Mouse (Mus musculus) myocyte (in vitro differentiated cells): ENCODE measurements around the gene Mtcl1. TPM values are rescaled to one million over a fixed set of nuclear protein-coding genes. Genes with fewer than 3 reads are reported as not detected.

ENCODE experiments used
- H3K27me3 ChIP-seq: one replicate; pipeline ENCODE4 v1.6.1; 2011; ENCODE audit not compliant: control insufficient read depth, insufficient read depth, insufficient read length
- H3K36me3 ChIP-seq: one replicate; pipeline ENCODE4 v1.6.1; 2011; ENCODE audit not compliant: control insufficient read depth, insufficient read depth
- H3K4me2 ChIP-seq: one replicate; pipeline ENCODE4 v1.6.1; 2011; ENCODE audit warnings: low read depth, control low read depth
- H3K4me3 ChIP-seq: one replicate; pipeline ENCODE4 v1.5.1; 2011; ENCODE audit warnings: mild to moderate bottlenecking, control low read depth, moderate library complexity
- H3K79me2 ChIP-seq: one replicate; pipeline ENCODE4 v1.6.1; 2011; ENCODE audit not compliant: control insufficient read depth, insufficient read depth
- H3ac ChIP-seq: one replicate; pipeline ENCODE4 v1.6.1; 2011; ENCODE audit not compliant: control insufficient read depth, insufficient read length
- CEBPB ChIP-seq: IDR thresholded peaks from 2 replicates; pipeline ENCODE4 v1.6.1; 2011; ENCODE audit warnings: mild to moderate bottlenecking, moderate library complexity; ENCODE audit not compliant: poor library complexity, insufficient read depth, severe bottlenecking
- E2F4 ChIP-seq: IDR thresholded peaks from one replicate; pipeline ENCODE4 v1.6.1; 2011; ENCODE audit warnings: mild to moderate bottlenecking, control low read depth, moderate library complexity; ENCODE audit not compliant: insufficient read depth
- MAX ChIP-seq: IDR thresholded peaks from one replicate; pipeline ENCODE4 v1.6.1; 2011; ENCODE audit warnings: low read depth, mild to moderate bottlenecking, control low read depth
- MYOD1 ChIP-seq, 3 experiments: IDR thresholded peaks; one replicate each; pipeline ENCODE4 v1.6.1; 2011; ENCODE audit warnings: control low read depth in 2 of 3, low read depth in 2 of 3, mild to moderate bottlenecking in 2 of 3, moderate library complexity in 1 of 3; ENCODE audit not compliant: insufficient read length in 2 of 3, control insufficient read depth in 1 of 3
- MYOG ChIP-seq, 3 experiments: IDR thresholded peaks; one replicate each; pipeline ENCODE4 v1.6.1; 2011; ENCODE audit warnings: control low read depth in 2 of 3, low read depth in 2 of 3, mild to moderate bottlenecking in 2 of 3; ENCODE audit not compliant: insufficient read length in 2 of 3, control insufficient read depth in 1 of 3, insufficient read depth in 1 of 3
- POLR2A ChIP-seq: IDR thresholded peaks from one replicate; pipeline ENCODE4 v1.6.1; 2011; ENCODE audit warnings: low read depth, mild to moderate bottlenecking, control low read depth, moderate library complexity; ENCODE audit not compliant: insufficient read length
- POLR2AphosphoS2 ChIP-seq: IDR thresholded peaks from one replicate; pipeline ENCODE4 v1.6.1; 2011; ENCODE audit warnings: low read depth, control low read depth; ENCODE audit not compliant: insufficient read length
- REST ChIP-seq: IDR thresholded peaks from one replicate; pipeline ENCODE4 v1.6.1; 2011; ENCODE audit warnings: mild to moderate bottlenecking, control low read depth, moderate library complexity; ENCODE audit not compliant: insufficient read depth, insufficient read length
- SRF ChIP-seq: IDR thresholded peaks from one replicate; pipeline ENCODE4 v1.6.1; 2011; ENCODE audit warnings: low read depth; ENCODE audit not compliant: control insufficient read depth, insufficient read length
- TCF12 ChIP-seq: IDR thresholded peaks from one replicate; pipeline ENCODE4 v1.6.1; 2011; ENCODE audit warnings: mild to moderate bottlenecking, control low read depth; ENCODE audit not compliant: poor library complexity, insufficient read depth, severe bottlenecking
- TCF3 ChIP-seq: IDR thresholded peaks from one replicate; pipeline ENCODE4 v1.6.1; 2011; ENCODE audit warnings: low read depth, control low read depth; ENCODE audit not compliant: insufficient read length
- USF1 ChIP-seq: IDR thresholded peaks from one replicate; pipeline ENCODE4 v1.6.1; 2011; ENCODE audit warnings: low read depth, mild to moderate bottlenecking, control low read depth, moderate library complexity
- polyA plus RNA-seq: library from polyadenylated mRNA; unstranded; fragments of >200 nt; fragmentation: generic; extraction: Trizol; gene quantifications from one replicate; pipeline ENCODE4 v1.2.1, GENCODE M21; 2012; ENCODE audit warnings: missing spikeins

Gene Mtcl1
- polyA plus RNA-seq, 1 experiment: 18.3 TPM

DNA sequence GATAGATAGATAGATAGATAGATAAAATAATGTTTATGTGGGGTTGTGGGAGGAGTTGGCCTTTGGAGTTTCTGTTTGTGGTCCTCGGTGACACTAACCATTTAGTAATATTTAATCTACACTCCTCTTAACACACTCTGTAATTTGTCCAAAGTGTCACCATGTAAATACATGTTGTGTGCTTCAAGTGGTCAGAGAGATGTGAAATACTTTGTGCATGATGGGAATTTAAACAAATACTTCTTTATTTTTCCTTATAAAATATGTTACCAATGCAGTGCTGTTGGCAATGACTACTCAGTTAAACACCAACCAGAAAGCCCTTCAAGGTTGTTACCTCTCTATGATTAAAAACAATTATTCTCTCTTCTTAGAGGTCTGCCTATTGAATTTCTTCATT lies 83.9 kb downstream of the Mtcl1 start:
- peak overlapping the region; percentile 81 for H3K4me2 ChIP-seq
- H3ac ChIP-seq: no peak overlapping the region
- TF ChIP-seq TCF3 (no peak), CEBPB (no peak), MAX (no peak), MYOD1 (IDR thresholded peaks at IDR 0.05; ENCODE audit: control insufficient read depth in 1 of 3, insufficient read length in 2 of 3, low read depth in 2 of 3) (no peak), POLR2AphosphoS2 (no peak), MYOG (IDR thresholded peaks at IDR 0.05; ENCODE audit: control insufficient read depth in 1 of 3, insufficient read depth in 1 of 3, insufficient read length in 2 of 3, low read depth in 2 of 3) (no peak), SRF (no peak), E2F4 (no peak), REST (no peak)
- peaks cover 7% of the 10 kb centered on the region for H3K36me3 ChIP-seq
- H3K27me3 ChIP-seq: no peaks in the 10 kb centered on the region
- H3K4me3 ChIP-seq: peak overlapping the region; percentile 2
- H3K79me2 ChIP-seq: no peaks in the 10 kb centered on the region

DNA sequence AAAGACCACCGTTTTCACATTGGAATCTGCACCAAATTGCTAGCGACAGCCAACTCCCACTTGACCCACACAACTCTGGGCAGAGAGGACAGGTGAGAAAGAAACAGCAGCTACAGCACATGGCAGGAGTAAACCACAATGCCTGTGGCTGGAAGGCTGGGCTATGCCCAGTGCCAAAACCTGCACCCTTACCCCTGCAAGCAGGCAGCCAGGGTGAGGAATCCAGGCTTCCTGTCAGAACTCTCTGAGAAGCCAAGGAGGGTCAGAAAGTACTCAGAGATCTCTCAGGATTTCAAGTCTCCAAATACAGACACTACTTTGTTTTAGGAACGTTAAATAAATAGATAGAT lies 84.3 kb downstream of the Mtcl1 start:
- H3K4me2 ChIP-seq: peak overlapping the region; percentile 81
- TF ChIP-seq POLR2AphosphoS2 (peak; percentile 15), MAX (peak; percentile 3), MYOG (IDR thresholded peaks at IDR 0.05; ENCODE audit: control insufficient read depth in 1 of 3, insufficient read depth in 1 of 3, insufficient read length in 2 of 3, low read depth in 2 of 3) (peak; percentile 47 to 90 (median 49)), MYOD1 (IDR thresholded peaks at IDR 0.05; ENCODE audit: control insufficient read depth in 1 of 3, insufficient read length in 2 of 3, low read depth in 2 of 3) (peak in 2 of 3 experiments; percentile 74 to 81), SRF (no peak)

DNA sequence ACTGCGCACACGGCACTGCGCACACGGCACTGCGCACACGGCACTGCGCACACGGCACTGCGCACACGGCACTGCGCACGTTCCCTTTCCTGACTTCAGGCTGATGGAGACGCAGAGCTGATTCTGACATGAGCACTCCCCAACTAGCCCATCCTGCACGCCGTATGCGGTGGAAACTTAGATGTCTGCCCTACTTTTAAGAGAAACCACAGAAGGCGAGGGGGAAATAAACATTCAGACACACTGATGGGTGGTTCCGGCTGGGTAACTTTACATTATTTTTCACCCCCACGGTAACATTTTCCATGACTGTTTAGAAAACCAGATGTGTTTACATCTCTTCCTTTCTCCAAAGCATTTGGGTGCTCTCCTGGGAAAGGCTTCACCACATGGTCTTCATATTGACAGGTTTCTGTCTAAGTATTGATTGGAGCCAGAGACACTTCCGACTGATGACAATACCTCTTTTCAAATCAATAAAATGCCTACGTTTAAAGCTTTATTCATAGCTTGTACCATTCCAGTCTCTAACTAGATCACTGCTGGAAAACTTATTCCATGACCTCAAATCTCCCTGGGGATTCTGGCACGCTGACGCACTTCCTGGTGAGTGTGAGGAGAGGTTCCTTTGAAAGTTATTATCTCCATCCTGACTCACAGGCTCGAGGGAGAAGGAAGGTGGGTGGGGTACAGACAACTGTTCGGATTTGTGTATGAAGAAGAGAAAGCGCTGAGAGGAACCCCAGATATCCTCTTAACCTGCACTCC lies 84.8 kb downstream of the Mtcl1 start:
- H3K79me2 ChIP-seq: no peaks in the 10 kb centered on the region
- peak overlapping the region; percentile 2 for H3K4me3 ChIP-seq
- peaks cover 7% of the 10 kb centered on the region for H3K36me3 ChIP-seq
- no peak overlapping the region for H3ac ChIP-seq
- no peak for TF ChIP-seq E2F4
- TF ChIP-seq POLR2AphosphoS2: no peak
- TF ChIP-seq TCF12: no peak
- no peak for TF ChIP-seq TCF3
- TF ChIP-seq REST: no peak
- no peak for TF ChIP-seq MAX
- TF ChIP-seq POLR2A: no peak
- TF ChIP-seq MYOD1 (IDR thresholded peaks at IDR 0.05; ENCODE audit: control insufficient read depth in 1 of 3, insufficient read length in 2 of 3, low read depth in 2 of 3): no peak
- no peak for TF ChIP-seq CEBPB
- TF ChIP-seq SRF: no peak
- no peak for TF ChIP-seq USF1
- TF ChIP-seq MYOG (IDR thresholded peaks at IDR 0.05; ENCODE audit: control insufficient read depth in 1 of 3, insufficient read depth in 1 of 3, insufficient read length in 2 of 3, low read depth in 2 of 3): no peak
- no peaks in the 10 kb centered on the region for H3K27me3 ChIP-seq
- peak overlapping the region; percentile 81 for H3K4me2 ChIP-seq

More for the DNA sequence above, 84.3 kb downstream of the Mtcl1 start:
- no peaks in the 10 kb centered on the region for H3K27me3 ChIP-seq
- H3K4me3 ChIP-seq: peak overlapping the region; percentile 2
- no peaks in the 10 kb centered on the region for H3K79me2 ChIP-seq
- no peak overlapping the region for H3ac ChIP-seq
- H3K36me3 ChIP-seq: peaks cover 7% of the 10 kb centered on the region

DNA sequence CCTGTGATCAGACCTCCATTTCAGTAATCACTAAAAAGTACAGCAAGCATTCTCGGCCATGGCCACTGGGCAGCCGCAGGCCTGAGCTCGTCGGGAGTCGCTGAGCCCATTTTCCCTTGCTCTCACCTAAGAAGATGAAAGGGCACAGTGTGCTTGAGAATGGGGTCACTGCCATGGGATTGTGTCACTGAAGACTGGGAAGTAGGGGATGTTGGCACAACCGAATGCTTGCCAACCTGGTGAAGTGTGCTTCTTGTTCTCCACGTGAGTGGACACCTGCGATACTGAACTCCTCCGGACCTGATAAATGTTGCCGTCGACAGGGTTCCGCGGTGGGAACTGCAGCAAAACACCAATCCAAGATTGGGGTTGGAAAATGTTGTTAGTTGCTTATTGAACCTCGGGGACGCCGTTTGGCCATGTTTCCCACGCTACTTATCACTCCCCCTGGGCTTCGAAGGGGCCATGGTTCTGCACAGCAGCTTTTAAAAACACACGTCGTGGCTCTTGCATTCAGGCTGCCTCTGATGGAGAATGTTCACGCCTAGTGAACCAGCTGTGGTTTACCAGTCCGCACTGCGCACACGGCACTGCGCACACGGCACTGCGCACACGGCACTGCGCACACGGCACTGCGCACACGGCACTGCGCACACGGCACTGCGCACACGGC lies 85.6 kb downstream of the Mtcl1 start:
- Histone ChIP-seq H3K4me2 (no peak overlapping the region), H3K36me3 (peaks cover 7% of the 10 kb centered on the region), H3K79me2 (no peaks in the 10 kb centered on the region), H3ac (no peak overlapping the region), H3K4me3 (no peak overlapping the region), H3K27me3 (no peaks in the 10 kb centered on the region)
- TF ChIP-seq MYOG (IDR thresholded peaks at IDR 0.05; ENCODE audit: control insufficient read depth in 1 of 3, insufficient read depth in 1 of 3, insufficient read length in 2 of 3, low read depth in 2 of 3) (no peak), REST (no peak), MAX (no peak), POLR2AphosphoS2 (no peak), TCF3 (no peak), POLR2A (no peak), USF1 (no peak), CEBPB (no peak), SRF (no peak), MYOD1 (IDR thresholded peaks at IDR 0.05; ENCODE audit: control insufficient read depth in 1 of 3, insufficient read length in 2 of 3, low read depth in 2 of 3) (no peak)
